Mouse (Mus musculus) neural tube, embryonic 13.5 days (tissue): ENCODE data around the gene Yif1a. TPM values are rescaled to one million over a fixed set of nuclear protein-coding genes. Genes with fewer than 3 reads are reported as not detected.
A peak's percentile ranks its signal among the peaks of the same experiment; 100 is the strongest.

Experiments used
- ATAC-seq: fragments of 200-750 bp; cut with Nextera tagmentation; 2 replicates; pipeline ENCODE4 v1.8.0; 2017; ENCODE audit warnings: low read depth, mild to moderate bottlenecking, moderate TSS enrichment, moderate library complexity
- H3K27ac ChIP-seq: fragments of 300-500 bp; sonication (generic); replicated peaks from 2 replicates; pipeline ENCODE4 v1.5.1; 2015; ENCODE audit warnings: moderate library complexity, mild to moderate bottlenecking, inconsistent platforms
- H3K27me3 ChIP-seq: fragments of 300-500 bp; sonication (generic); 2 replicates; pipeline ENCODE4 v1.6.1; 2015; ENCODE audit warnings: mild to moderate bottlenecking, inconsistent platforms
- H3K36me3 ChIP-seq: fragments of 300-500 bp; sonication (generic); 2 replicates; pipeline ENCODE4 v1.6.1; 2015; ENCODE audit warnings: mild to moderate bottlenecking, inconsistent platforms
- H3K4me1 ChIP-seq: fragments of 300-500 bp; sonication (generic); replicated peaks from 2 replicates; pipeline ENCODE4 v1.6.1; 2015; ENCODE audit warnings: inconsistent platforms
- H3K4me2 ChIP-seq: fragments of 300-500 bp; sonication (generic); 2 replicates; pipeline ENCODE4 v1.6.1; 2015; ENCODE audit warnings: inconsistent platforms, mild to moderate bottlenecking, moderate library complexity
- H3K4me3 ChIP-seq: fragments of 300-500 bp; sonication (generic); 2 replicates; pipeline ENCODE4 v1.5.1; 2015; ENCODE audit warnings: mild to moderate bottlenecking, inconsistent platforms
- H3K9ac ChIP-seq: fragments of 300-500 bp; sonication (generic); 2 replicates; pipeline ENCODE4 v1.6.1; 2015; ENCODE audit warnings: moderate library complexity, mild to moderate bottlenecking, inconsistent platforms
- H3K9me3 ChIP-seq: fragments of 300-500 bp; sonication (generic); 2 replicates; pipeline ENCODE4 v1.6.1; 2016; ENCODE audit warnings: inconsistent platforms
- WGBS: fragments of 180-500 bp; shearing (Covaris S2); methylation state at CpG from one replicate; pipeline ENCODE4 v1.1.7; 2015; 5-methylcytosine and 5-hydroxymethylcytosine counted together
- polyA plus RNA-seq: library from polyadenylated mRNA; unstranded; fragments of >200 nt; fragmentation: Nextera tagmentation; extraction: Ambion mirVana; gene quantifications from 2 replicates; pipeline ENCODE4 v1.2.1, GENCODE M21; 2015

Yif1a gene
- polyA plus RNA-seq, 1 experiment from 2014 or later, result 67.5 TPM

- peaks cover 63% of the 10 kb centered on the region for H3K27me3 ChIP-seq
- H3K27ac ChIP-seq, result no peak overlapping the region
- peak overlapping the region; percentile 11; the same call in 1 of the 2 replicates for H3K4me2 ChIP-seq
- H3K4me3 ChIP-seq, result 0 out of 2 replicates have a peak overlapping the region, but pooled peaks have one; percentile 9
- H3K9ac ChIP-seq, result 0 out of 2 replicates have a peak overlapping the region, but pooled peaks have one; percentile 6
- H3K9me3 ChIP-seq, result no peaks in the 10 kb centered on the region
- no peak for ATAC-seq
- H3K36me3 ChIP-seq, result peaks cover 35% of the 10 kb centered on the region
- peaks cover 21% of the 10 kb centered on the region for H3K4me1 ChIP-seq
- WGBS, result 39% methylated on average over 3 of the region's 3 CpGs
Measured at GRCm38 (mm10) chr19:5051515-5051914, 36.8 kb upstream of the Yif1a start.

- Histone ChIP-seq H3K9me3 (no peaks in the 10 kb centered on the region), H3K4me2 (no peak overlapping the region), H3K27me3 (peaks cover 63% of the 10 kb centered on the region), H3K36me3 (peaks cover 27% of the 10 kb centered on the region), H3K4me1 (peaks cover 24% of the 10 kb centered on the region), H3K4me3 (no peak overlapping the region), H3K27ac (no peak overlapping the region), H3K9ac (no peak overlapping the region)
- no peak for ATAC-seq
- 28% methylated on average over 25 of the region's 25 CpGs for WGBS
Measured at GRCm38 (mm10) chr19:5052166-5052822, 36.0 kb upstream of the Yif1a start.

- no peak overlapping the region for H3K4me2 ChIP-seq
- H3K27ac ChIP-seq, result no peak overlapping the region
- WGBS, result 58% methylated on average over 17 of the region's 17 CpGs
- H3K27me3 ChIP-seq, result peaks cover 63% of the 10 kb centered on the region
- H3K4me3 ChIP-seq, result no peak overlapping the region
- H3K4me1 ChIP-seq, result peaks cover 24% of the 10 kb centered on the region
- peaks cover 22% of the 10 kb centered on the region for H3K36me3 ChIP-seq
- no peaks in the 10 kb centered on the region for H3K9me3 ChIP-seq
- ATAC-seq, result no peak
- H3K9ac ChIP-seq, result no peak overlapping the region
Measured at GRCm38 (mm10) chr19:5052853-5053252, 35.5 kb upstream of the Yif1a start.

GRCm38 (mm10) chr19:5053909-5054308 is 34.4 kb upstream of the Yif1a start:
- Histone ChIP-seq H3K4me2 (no peak overlapping the region), H3K4me3 (no peak overlapping the region), H3K9ac (no peak overlapping the region), H3K9me3 (no peaks in the 10 kb centered on the region), H3K4me1 (peaks cover 28% of the 10 kb centered on the region), H3K36me3 (peaks cover 11% of the 10 kb centered on the region), H3K27ac (no peak overlapping the region), H3K27me3 (peaks cover 63% of the 10 kb centered on the region)
- ATAC-seq, result no peak
- WGBS, result 16% methylated on average over 9 of the region's 9 CpGs

- peaks cover 34% of the 10 kb centered on the region for H3K4me1 ChIP-seq
- H3K36me3 ChIP-seq, result no peaks in the 10 kb centered on the region
- no peaks in the 10 kb centered on the region for H3K9me3 ChIP-seq
- H3K4me3 ChIP-seq, result no peak overlapping the region
- peaks cover 45% of the 10 kb centered on the region for H3K27me3 ChIP-seq
- peak; percentile 30 for ATAC-seq
- no peak overlapping the region for H3K9ac ChIP-seq
- H3K4me2 ChIP-seq, result no peak overlapping the region
- no peak overlapping the region for H3K27ac ChIP-seq
- WGBS, result 14% methylated on average over 6 of the region's 6 CpGs
Measured at GRCm38 (mm10) chr19:5056251-5056650, 32.1 kb upstream of the Yif1a start.

GRCm38 (mm10) chr19:5057876-5058775 is 30.2 kb upstream of the Yif1a start:
- 21% methylated on average over 16 of the region's 16 CpGs for WGBS
- H3K27ac ChIP-seq, result no peak overlapping the region
- H3K4me3 ChIP-seq, result no peak overlapping the region
- H3K27me3 ChIP-seq, result peaks cover 26% of the 10 kb centered on the region
- no peak overlapping the region for H3K9ac ChIP-seq
- H3K36me3 ChIP-seq, result no peaks in the 10 kb centered on the region
- ATAC-seq, result no peak
- H3K4me2 ChIP-seq, result no peak overlapping the region
- H3K9me3 ChIP-seq, result no peaks in the 10 kb centered on the region
- peaks cover 31% of the 10 kb centered on the region for H3K4me1 ChIP-seq

- H3K36me3 ChIP-seq, result no peaks in the 10 kb centered on the region
- H3K27me3 ChIP-seq, result peaks cover 16% of the 10 kb centered on the region; the same call in 1 of the 2 replicates
- no peak overlapping the region for H3K4me2 ChIP-seq
- WGBS, result 21% methylated on average over 10 of the region's 10 CpGs
- peak overlapping the region; percentile 26; the same call in 1 of the 2 replicates for H3K9ac ChIP-seq
- H3K9me3 ChIP-seq, result no peaks in the 10 kb centered on the region
- ATAC-seq, result no peak
- no peak overlapping the region for H3K27ac ChIP-seq
- H3K4me3 ChIP-seq, result no peak overlapping the region
- peaks cover 31% of the 10 kb centered on the region for H3K4me1 ChIP-seq
Measured at GRCm38 (mm10) chr19:5058801-5059771, 29.3 kb upstream of the Yif1a start.

GRCm38 (mm10) chr19:5060365-5061330 is 27.7 kb upstream of the Yif1a start:
- Histone ChIP-seq H3K27me3 (peaks cover 10% of the 10 kb centered on the region; the same call in 1 of the 2 replicates), H3K9ac (peak overlapping the region; percentile 50), H3K27ac (0 out of 2 replicates have a peak overlapping the region, but pooled peaks have one; percentile 13), H3K4me1 (peaks cover 37% of the 10 kb centered on the region), H3K9me3 (no peaks in the 10 kb centered on the region), H3K36me3 (no peaks in the 10 kb centered on the region), H3K4me2 (no peak overlapping the region), H3K4me3 (no peak overlapping the region)
- 0 out of 2 replicates have a peak, but pooled peaks have one; percentile 26 for ATAC-seq
- 40% methylated on average over 5 of the region's 5 CpGs for WGBS

GRCm38 (mm10) chr19:5062041-5062440 is 26.3 kb upstream of the Yif1a start:
- Histone ChIP-seq H3K4me3 (no peak overlapping the region), H3K9me3 (no peaks in the 10 kb centered on the region), H3K4me2 (no peak overlapping the region), H3K27ac (no peak overlapping the region), H3K9ac (no peak overlapping the region), H3K27me3 (peaks cover 23% of the 10 kb centered on the region), H3K36me3 (no peaks in the 10 kb centered on the region), H3K4me1 (peaks cover 34% of the 10 kb centered on the region)
- ATAC-seq, result no peak
- WGBS, result 88% methylated on average over 5 of the region's 5 CpGs

GRCm38 (mm10) chr19:5062446-5062845 is 25.9 kb upstream of the Yif1a start:
- Histone ChIP-seq H3K9me3 (no peaks in the 10 kb centered on the region), H3K4me2 (no peak overlapping the region), H3K9ac (no peak overlapping the region), H3K36me3 (no peaks in the 10 kb centered on the region), H3K4me1 (peaks cover 38% of the 10 kb centered on the region), H3K27me3 (peaks cover 27% of the 10 kb centered on the region), H3K4me3 (no peak overlapping the region), H3K27ac (no peak overlapping the region)
- 78% methylated on average over 6 of the region's 6 CpGs for WGBS
- no peak for ATAC-seq
